Mouse (Mus musculus) 3T3-L1 (cell line): ENCODE measurements around the gene Ski.

Experiments used
- DNase-seq: peaks from one replicate; pipeline ENCODE4 v3.0.0-alpha.2; 2015; ENCODE audit warnings: low read depth, low spot score

Gene Ski

DNA sequence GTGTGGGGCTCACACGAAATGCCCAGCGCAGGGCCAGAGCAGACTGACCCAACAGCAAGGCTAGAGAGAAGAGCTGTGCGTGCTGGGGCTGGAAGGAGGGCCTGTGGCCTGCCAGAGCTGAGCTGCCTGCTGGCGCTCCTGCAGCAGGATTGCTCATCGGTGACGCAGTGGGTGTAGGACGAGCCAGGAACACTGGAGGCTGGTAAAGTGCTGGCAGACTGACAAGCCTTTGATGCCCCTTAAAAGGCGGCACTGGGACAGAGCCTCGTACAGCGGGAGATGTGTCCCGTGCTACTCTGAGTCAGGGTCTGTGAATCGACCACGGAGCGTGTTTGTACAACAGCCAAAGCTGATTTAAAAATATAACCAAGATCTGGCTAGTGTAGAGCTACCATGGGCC, 92.4 kb downstream of the Ski start:
- DNase-seq, result peak; percentile 93

DNA sequence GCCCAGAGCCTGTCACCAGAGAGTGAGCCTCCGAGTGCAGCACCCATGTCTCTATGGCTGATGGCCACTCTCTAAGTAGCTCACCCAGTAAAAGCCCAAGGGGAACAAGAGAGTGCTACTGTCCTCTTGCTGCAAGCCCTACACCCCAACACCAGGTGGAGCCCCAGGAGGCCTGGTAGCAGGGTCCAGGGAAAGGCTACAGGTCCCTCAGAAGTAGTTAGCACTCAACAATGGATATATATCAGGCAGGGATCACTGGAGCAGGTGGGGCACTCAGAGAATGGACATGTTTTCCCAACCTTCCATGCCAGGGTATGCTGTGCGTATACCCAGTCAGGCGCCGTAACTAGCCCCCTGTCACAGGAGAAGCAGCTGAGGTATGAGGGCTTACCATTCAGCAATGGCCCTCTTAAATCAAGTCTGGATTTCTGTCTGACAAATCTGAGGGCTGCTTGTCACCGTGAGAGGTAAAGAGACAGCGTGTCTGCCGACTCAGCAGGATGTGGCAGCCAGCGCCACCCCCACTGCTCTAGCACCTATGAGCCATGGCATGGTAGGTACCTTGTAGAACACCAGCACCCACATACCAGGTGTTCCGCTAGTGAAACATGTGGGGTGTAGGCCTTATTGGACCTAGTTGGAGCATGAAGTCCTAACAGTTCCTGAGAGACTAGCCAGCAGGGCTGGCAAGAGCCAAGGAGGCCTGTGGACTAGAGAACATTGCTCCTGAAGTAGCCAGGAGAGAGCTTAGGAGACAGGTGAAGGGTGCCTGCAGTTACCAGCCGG, 93.1 kb downstream of the Ski start:
- DNase-seq, result peak; percentile 51

GRCm38 (mm10) chr4:155128411-155128810, 94.0 kb downstream of the Ski start:
- no peak for DNase-seq

DNA sequence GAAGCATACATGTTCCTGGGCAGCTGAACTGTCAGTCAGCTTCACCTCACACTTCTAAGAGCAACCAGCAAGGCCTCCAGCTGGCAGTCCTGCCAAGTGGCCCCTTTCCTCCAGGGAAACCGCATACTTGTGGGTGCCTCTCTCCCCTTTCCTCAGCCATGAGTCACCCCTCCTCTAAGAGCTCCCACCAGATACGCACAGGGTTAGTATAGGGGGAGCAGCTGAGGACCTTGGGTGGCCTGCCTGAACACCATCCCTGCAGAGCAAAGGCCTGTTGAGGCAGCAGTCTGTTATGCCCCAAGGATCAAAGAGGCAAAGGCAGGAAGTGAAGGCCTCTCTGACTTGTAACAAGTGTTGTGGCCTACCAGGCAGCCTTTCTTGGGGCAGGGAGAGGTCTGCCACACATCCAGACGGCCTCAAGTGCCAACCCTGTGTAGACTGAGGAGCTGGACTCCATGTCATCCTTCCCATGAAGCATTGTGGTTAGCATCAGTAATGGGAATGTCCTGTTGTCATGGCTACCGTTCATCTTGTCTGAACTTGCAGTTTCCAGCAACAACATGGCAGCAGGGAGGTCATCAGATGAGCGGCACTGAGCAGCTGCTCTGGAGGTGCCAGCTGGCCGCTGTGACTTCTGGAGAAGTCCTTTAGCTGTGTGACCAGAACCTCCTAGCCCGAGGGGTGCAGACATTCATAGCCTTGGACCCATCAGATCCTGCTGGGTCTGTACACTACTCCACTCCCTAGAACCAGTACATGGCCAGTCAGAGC, 95.6 kb downstream of the Ski start:
- DNase-seq, result peak; percentile 57

GRCm38 (mm10) chr4:155126194-155126593, 96.2 kb downstream of the Ski start:
- DNase-seq, result no peak

DNA sequence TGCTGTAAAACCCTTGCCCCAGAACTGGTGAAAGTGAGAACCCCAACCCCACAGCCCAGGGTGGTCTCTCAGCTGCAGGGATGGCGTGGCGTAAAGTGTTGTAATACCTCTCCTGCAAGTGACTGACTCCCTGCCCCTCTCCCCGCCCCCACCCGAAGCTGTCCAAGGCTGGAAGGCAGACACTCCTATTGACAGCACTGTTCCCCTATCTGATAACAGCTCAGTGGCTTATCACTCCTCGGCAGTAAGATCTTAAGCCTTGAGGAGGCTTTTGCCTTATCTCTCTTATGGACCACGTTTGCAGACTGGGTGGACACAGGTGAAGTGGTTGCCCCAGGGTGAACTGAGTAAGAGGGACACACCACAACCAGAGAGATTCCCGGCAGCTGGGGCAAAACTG, 97.1 kb downstream of the Ski start:
- DNase-seq, result no peak

GRCm38 (mm10) chr4:155123868-155124534, 98.4 kb downstream of the Ski start:
- no peak for DNase-seq

GRCm38 (mm10) chr4:155122444-155123040, 99.8 kb downstream of the Ski start:
- DNase-seq, result peak; percentile 62

DNA sequence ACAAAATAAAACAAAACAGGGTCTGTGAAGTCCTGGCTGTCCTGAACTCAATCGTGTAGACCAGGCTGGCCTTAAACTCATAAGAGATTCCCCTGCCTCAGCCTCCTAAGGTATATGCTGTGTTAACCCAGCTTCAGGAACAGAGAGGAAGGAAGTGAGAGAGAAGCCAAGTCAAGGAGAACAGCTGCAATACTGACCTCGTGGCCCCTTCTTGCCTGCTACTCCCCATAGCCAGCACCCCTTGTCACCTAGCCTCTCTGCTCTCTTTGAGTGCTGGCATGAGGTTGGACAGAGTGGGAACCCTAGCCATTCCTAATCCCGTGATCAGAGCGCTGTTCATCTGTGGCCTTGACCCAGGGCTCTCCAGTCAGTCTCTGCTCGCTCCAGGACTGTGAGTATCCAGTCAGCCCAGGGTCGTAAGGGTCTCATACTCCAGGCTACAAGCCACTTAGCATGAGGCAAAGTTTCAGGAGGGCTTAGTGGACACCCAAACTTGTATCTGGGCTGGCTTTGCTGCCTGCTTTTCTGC, 100.4 kb downstream of the Ski start:
- no peak for DNase-seq

DNA sequence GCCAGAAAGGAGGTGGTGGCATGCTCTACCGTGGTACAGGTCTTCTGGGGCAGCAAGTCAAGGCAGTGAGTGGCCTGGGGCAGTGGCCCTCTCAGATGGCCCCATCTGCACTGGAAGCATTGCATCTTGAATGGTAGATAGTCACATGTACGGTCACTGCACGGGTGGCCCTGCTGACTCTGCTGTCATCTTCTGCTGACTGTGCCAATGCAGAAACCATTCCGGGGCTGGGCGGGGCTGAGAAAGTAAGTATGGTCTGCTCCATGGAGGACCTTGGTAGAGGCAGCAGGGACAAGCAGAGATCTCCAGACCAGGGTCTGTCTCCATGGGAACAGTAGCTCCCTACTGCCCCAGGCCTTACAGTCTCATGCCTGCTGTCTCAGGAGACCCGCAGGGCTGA, 101.2 kb downstream of the Ski start:
- DNase-seq, result no peak

DNA sequence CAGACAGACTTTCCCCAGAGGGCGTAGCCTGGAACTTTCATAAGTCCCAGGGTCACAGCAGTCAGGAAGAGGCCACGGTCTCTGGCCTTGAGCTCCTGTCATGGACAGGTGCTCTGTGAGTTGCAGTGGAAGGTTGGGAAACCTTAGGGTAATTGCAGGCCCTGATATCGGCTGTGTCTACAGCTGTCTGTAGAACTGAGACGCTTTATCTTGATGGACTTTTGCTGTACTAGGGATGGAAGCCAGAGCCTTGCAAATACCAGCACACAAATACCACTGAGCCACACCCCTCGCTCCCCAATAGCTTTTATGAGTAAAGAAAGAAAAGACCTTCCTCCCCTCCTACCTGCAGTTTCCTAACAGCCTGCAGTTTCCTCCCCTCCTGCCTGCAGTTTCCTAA, 101.8 kb downstream of the Ski start:
- DNase-seq, result no peak

DNA sequence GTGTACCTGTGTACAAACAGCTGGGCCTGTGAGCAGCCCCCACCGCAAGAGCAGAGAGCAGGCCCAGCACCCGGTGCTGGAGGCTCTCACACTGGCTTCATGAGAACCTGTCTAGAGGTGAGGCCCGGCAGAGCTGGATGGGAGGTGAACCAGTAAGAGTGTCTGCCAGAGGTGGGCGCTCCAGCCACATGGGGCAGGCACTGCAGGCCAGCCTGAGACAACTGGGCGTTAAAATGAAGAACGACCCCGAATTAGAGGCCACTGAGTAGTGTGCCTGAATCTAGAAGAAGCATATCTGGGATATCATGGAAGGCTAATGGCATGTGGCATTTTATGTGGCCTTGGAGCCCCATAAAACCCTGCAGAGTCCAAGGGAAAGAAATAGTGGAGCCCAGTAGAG, 102.4 kb downstream of the Ski start:
- DNase-seq, result no peak

- DNase-seq, result no peak
These were observed 104.1 kb downstream of the Ski start for GRCm38 (mm10) chr4:155118278-155118677.

DNA sequence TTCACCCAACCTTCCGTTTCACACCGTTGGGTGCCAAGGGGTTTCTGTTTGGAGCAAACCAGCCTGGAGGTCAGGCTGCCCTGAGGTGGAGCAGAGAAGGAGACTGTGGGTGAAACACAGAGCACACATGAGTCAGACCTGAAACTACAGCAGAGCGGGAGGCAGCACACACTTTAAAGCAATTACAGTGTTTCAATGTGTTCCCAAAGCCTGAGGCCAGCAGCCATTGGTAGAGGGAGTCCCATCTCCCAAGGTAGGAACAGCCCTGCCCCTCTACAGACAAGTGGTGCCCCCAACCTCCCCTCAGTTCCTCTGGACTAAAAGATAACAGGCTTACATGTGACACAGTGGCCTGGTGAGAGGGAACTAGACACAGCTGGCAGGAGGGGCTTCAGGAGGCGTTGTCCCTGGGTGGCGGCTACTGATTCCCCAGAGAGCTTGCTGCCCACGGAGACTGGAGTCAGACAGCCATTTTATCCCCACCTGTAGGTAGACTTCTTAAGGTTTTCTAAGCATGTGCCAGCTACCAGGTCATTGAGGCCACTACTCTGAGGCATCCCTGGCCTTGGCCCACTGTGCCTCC, 104.9 kb downstream of the Ski start:
- DNase-seq, result no peak

GRCm38 (mm10) chr4:155116607-155117006, 105.8 kb downstream of the Ski start:
- DNase-seq, result no peak

- DNase-seq, result peak; percentile 71
These were observed 108.5 kb downstream of the Ski start for GRCm38 (mm10) chr4:155113766-155114410.

GRCm38 (mm10) chr4:155109471-155109870, 112.9 kb downstream of the Ski start:
- DNase-seq, result no peak

DNA sequence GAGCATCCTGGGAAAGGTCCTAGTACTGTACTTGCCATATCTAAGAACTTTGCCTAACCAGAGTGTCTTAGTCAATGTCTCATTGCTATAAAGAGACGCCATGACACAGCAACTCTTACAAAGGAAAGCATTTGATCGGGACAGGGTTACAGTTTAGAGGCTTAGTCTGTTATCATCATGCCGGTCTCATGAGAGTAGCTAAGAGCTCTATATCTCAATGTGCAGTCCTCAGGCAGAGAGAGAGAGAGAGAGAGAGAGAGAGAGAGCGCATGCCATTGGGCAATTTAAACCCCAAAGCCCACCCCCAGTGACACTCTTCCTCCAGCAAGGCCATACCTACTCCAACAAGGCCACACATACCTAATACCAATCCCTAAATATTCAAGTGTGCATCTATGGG, 114.5 kb downstream of the Ski start:
- DNase-seq, result no peak
